Mouse (Mus musculus) heart, embryonic 12.5 days (tissue): ENCODE data around the gene Cdk9. TPM values are rescaled to one million over a fixed set of nuclear protein-coding genes. Genes with fewer than 3 reads are reported as not detected.

Experiments used
- ATAC-seq: fragments of 200-750 bp; cut with Nextera tagmentation; 2 replicates; pipeline ENCODE4 v1.8.0; 2017; ENCODE audit warnings: moderate TSS enrichment, moderate library complexity; ENCODE audit not compliant: insufficient number of reproducible peaks, low FRiP score
- H3K27ac ChIP-seq: fragments of 300-500 bp; sonication (generic); 2 replicates; pipeline ENCODE4 v1.5.1; 2016; ENCODE audit warnings: mild to moderate bottlenecking, moderate library complexity; ENCODE audit not compliant: poor library complexity, severe bottlenecking
- H3K27me3 ChIP-seq: fragments of 300-500 bp; sonication (generic); replicated peaks from 2 replicates; pipeline ENCODE4 v1.6.1; 2016; ENCODE audit warnings: mild to moderate bottlenecking, moderate library complexity
- H3K36me3 ChIP-seq: fragments of 300-500 bp; sonication (generic); 2 replicates; pipeline ENCODE4 v1.6.1; 2016; ENCODE audit warnings: mild to moderate bottlenecking, moderate library complexity
- H3K4me1 ChIP-seq: fragments of 300-500 bp; sonication (generic); replicated peaks from 2 replicates; pipeline ENCODE4 v1.6.1; 2016; ENCODE audit warnings: mild to moderate bottlenecking
- H3K4me2 ChIP-seq: fragments of 300-500 bp; sonication (generic); 2 replicates; pipeline ENCODE4 v1.6.1; 2016; ENCODE audit warnings: mild to moderate bottlenecking, moderate library complexity
- H3K4me3 ChIP-seq: fragments of 300-500 bp; sonication (generic); 2 replicates; pipeline ENCODE4 v1.5.1; 2016; ENCODE audit warnings: mild to moderate bottlenecking
- H3K9ac ChIP-seq: fragments of 300-500 bp; sonication (generic); 2 replicates; pipeline ENCODE4 v1.6.1; 2016; ENCODE audit warnings: mild to moderate bottlenecking, moderate library complexity
- H3K9me3 ChIP-seq: fragments of 300-500 bp; sonication (generic); replicated peaks from 2 replicates; pipeline ENCODE4 v1.6.1; 2016; ENCODE audit warnings: mild to moderate bottlenecking, moderate library complexity
- WGBS: fragments of 180-500 bp; shearing (Covaris S2); methylation state at CpG from one replicate; pipeline ENCODE4 v1.1.7; 2016; 5-methylcytosine and 5-hydroxymethylcytosine counted together
- polyA plus RNA-seq: library from polyadenylated mRNA; unstranded; fragments of >200 nt; fragmentation: Nextera tagmentation; extraction: Ambion mirVana; gene quantifications from 2 replicates; pipeline ENCODE4 v1.2.1, GENCODE M21; 2016

Gene Cdk9
- polyA plus RNA-seq, 1 experiment from 2014 or later = 67.5 TPM

- H3K4me3 ChIP-seq = peak within 1 kb of the TSS; percentile 4
- H3K4me2 ChIP-seq = peak within 1 kb of the TSS; percentile 44
- no peak; the same call in 1 of the 2 replicates for ATAC-seq
These were observed 7.9 kb upstream of the Cdk9 start, which contains the start of gene Sh2d3c for GRCm38 (mm10) chr2:32720681-32721229. TSS of gene Sh2d3c (plus strand) at chr2:32721055.

GRCm38 (mm10) chr2:32720053-32720452 lies 7.2 kb upstream of the Cdk9 start:
- no peak for ATAC-seq
- no peak overlapping the region for H3K27ac ChIP-seq
- no peaks in the 10 kb centered on the region for H3K9me3 ChIP-seq
- no peak overlapping the region for H3K9ac ChIP-seq
- H3K4me3 ChIP-seq = no peak overlapping the region
- H3K4me2 ChIP-seq = no peak overlapping the region
- peaks cover 25% of the 10 kb centered on the region for H3K4me1 ChIP-seq
- whole genome bisulfite sequencing = 82% methylated on average over 3 of the region's 3 CpGs
- H3K27me3 ChIP-seq = no peaks in the 10 kb centered on the region
- H3K36me3 ChIP-seq = no peaks in the 10 kb centered on the region

More at GRCm38 (mm10) chr2:32720681-32721229, 7.9 kb upstream of the Cdk9 start, which contains the start of gene Sh2d3c:
- no peaks in the 10 kb centered on the region; the same call in 1 of the 2 replicates for H3K36me3 ChIP-seq
- H3K9ac ChIP-seq = peak within 1 kb of the TSS; percentile 42
- peaks cover 20% of the 10 kb centered on the region for H3K4me1 ChIP-seq
- peak within 1 kb of the TSS; percentile 26; the same call in 1 of the 2 replicates for H3K27ac ChIP-seq
- WGBS = 35% methylated on average over 8 of the region's 8 CpGs
- no peaks in the 10 kb centered on the region for H3K27me3 ChIP-seq
- no peaks in the 10 kb centered on the region for H3K9me3 ChIP-seq

- WGBS = 58% methylated on average over 9 of the region's 9 CpGs
- no peak overlapping the region for H3K9ac ChIP-seq
- no peaks in the 10 kb centered on the region for H3K9me3 ChIP-seq
- no peaks in the 10 kb centered on the region for H3K36me3 ChIP-seq
- no peak overlapping the region for H3K4me2 ChIP-seq
- no peak overlapping the region for H3K27ac ChIP-seq
- H3K4me3 ChIP-seq = no peak overlapping the region
- H3K27me3 ChIP-seq = no peaks in the 10 kb centered on the region
- no peak for ATAC-seq
- H3K4me1 ChIP-seq = peaks cover 38% of the 10 kb centered on the region
These were observed 5.9 kb upstream of the Cdk9 start for GRCm38 (mm10) chr2:32718761-32719160.

- H3K4me3 ChIP-seq = no peak overlapping the region
- peaks cover 35% of the 10 kb centered on the region for H3K4me1 ChIP-seq
- peak overlapping the region; percentile 15 for H3K9ac ChIP-seq
- no peak for ATAC-seq
- no peaks in the 10 kb centered on the region for H3K27me3 ChIP-seq
- WGBS = 23% methylated on average over 4 of the region's 4 CpGs
- H3K27ac ChIP-seq = peak overlapping the region; percentile 94
- H3K4me2 ChIP-seq = peak overlapping the region; percentile 29
- no peaks in the 10 kb centered on the region for H3K9me3 ChIP-seq
- H3K36me3 ChIP-seq = peaks cover 16% of the 10 kb centered on the region
These were observed 2.1 kb upstream of the Cdk9 start for GRCm38 (mm10) chr2:32714987-32715425.

GRCm38 (mm10) chr2:32714117-32714986 lies 1.5 kb upstream of the Cdk9 start:
- Histone ChIP-seq H3K9me3 (no peaks in the 10 kb centered on the region), H3K4me3 (no peak overlapping the region), H3K4me1 (peaks cover 35% of the 10 kb centered on the region), H3K36me3 (peaks cover 22% of the 10 kb centered on the region), H3K9ac (peak overlapping the region; percentile 64), H3K27ac (peak overlapping the region; percentile 94), H3K4me2 (peak overlapping the region; percentile 80), H3K27me3 (no peaks in the 10 kb centered on the region)
- WGBS = 37% methylated on average over 11 of the region's 11 CpGs
- no peak for ATAC-seq

GRCm38 (mm10) chr2:32712586-32712933 lies 316 bp downstream of the Cdk9 start:
- no peaks in the 10 kb centered on the region for H3K27me3 ChIP-seq
- peak overlapping the region; percentile 94 for H3K27ac ChIP-seq
- H3K9me3 ChIP-seq = no peaks in the 10 kb centered on the region
- peaks cover 35% of the 10 kb centered on the region for H3K4me1 ChIP-seq
- peak overlapping the region; percentile 77 for H3K9ac ChIP-seq
- peak overlapping the region; percentile 93 for H3K4me3 ChIP-seq
- peak overlapping the region; percentile 80 for H3K4me2 ChIP-seq
- WGBS = under 1% methylated on average over 28 of the region's 44 CpGs
- peaks cover 40% of the 10 kb centered on the region for H3K36me3 ChIP-seq
- ATAC-seq = peak; percentile 90

- Histone ChIP-seq H3K9ac (peak overlapping the region; percentile 77), H3K27me3 (no peaks in the 10 kb centered on the region), H3K4me1 (peaks cover 35% of the 10 kb centered on the region), H3K27ac (peak overlapping the region; percentile 94), H3K36me3 (peaks cover 45% of the 10 kb centered on the region), H3K4me3 (peak overlapping the region; percentile 93), H3K4me2 (peak overlapping the region; percentile 80), H3K9me3 (no peaks in the 10 kb centered on the region)
- 0% methylated on average over 41 of the region's 41 CpGs for WGBS
- peak; percentile 54 for ATAC-seq
These were observed 746 bp downstream of the Cdk9 start for GRCm38 (mm10) chr2:32712108-32712551.

- peak overlapping the region; percentile 93 for H3K4me3 ChIP-seq
- ATAC-seq = no peak
- H3K9me3 ChIP-seq = no peaks in the 10 kb centered on the region
- peaks cover 35% of the 10 kb centered on the region for H3K4me1 ChIP-seq
- H3K4me2 ChIP-seq = peak overlapping the region; percentile 80
- H3K36me3 ChIP-seq = peaks cover 51% of the 10 kb centered on the region
- peak overlapping the region; percentile 94 for H3K27ac ChIP-seq
- 26% methylated on average over 9 of the region's 9 CpGs for WGBS
- H3K9ac ChIP-seq = peak overlapping the region; percentile 77
- no peaks in the 10 kb centered on the region for H3K27me3 ChIP-seq
These were observed 1.4 kb downstream of the Cdk9 start for GRCm38 (mm10) chr2:32711301-32712056.

GRCm38 (mm10) chr2:32710425-32710824 lies 2.5 kb downstream of the Cdk9 start:
- Histone ChIP-seq H3K4me2 (no peak overlapping the region), H3K36me3 (peaks cover 62% of the 10 kb centered on the region), H3K4me1 (peaks cover 34% of the 10 kb centered on the region), H3K27ac (peak overlapping the region; percentile 3; the same call in 1 of the 2 replicates), H3K9ac (no peak overlapping the region), H3K4me3 (no peak overlapping the region), H3K9me3 (no peaks in the 10 kb centered on the region), H3K27me3 (no peaks in the 10 kb centered on the region)
- 79% methylated on average over 5 of the region's 5 CpGs for WGBS
- no peak for ATAC-seq

GRCm38 (mm10) chr2:32709521-32710137 lies 3.2 kb downstream of the Cdk9 start:
- H3K4me3 ChIP-seq = no peak overlapping the region
- 88% methylated on average over 20 of the region's 20 CpGs for WGBS
- no peak overlapping the region for H3K27ac ChIP-seq
- no peak overlapping the region for H3K4me2 ChIP-seq
- H3K9ac ChIP-seq = no peak overlapping the region
- peaks cover 70% of the 10 kb centered on the region for H3K36me3 ChIP-seq
- peaks cover 26% of the 10 kb centered on the region for H3K4me1 ChIP-seq
- H3K27me3 ChIP-seq = no peaks in the 10 kb centered on the region
- no peaks in the 10 kb centered on the region for H3K9me3 ChIP-seq
- ATAC-seq = no peak
